Mouse (Mus musculus) CD4-positive, CD25-positive, alpha-beta regulatory T cell, adult 4 months (primary cell): ENCODE results near the gene Rsph9. TPM values are rescaled to one million over a fixed set of nuclear protein-coding genes. Genes with fewer than 3 reads are reported as not detected.

Experiments
- ATAC-seq: one replicate; pipeline ENCODE4 v1.8.0; 2017
- polyA plus RNA-seq, 2 experiments: library from polyadenylated mRNA; unstranded; fragments of 100-300 nt; shearing (Covaris generic); gene quantifications; one replicate each; pipeline ENCODE4 v1.2.1; 2017

Rsph9 gene
- polyA plus RNA-seq, 2 experiments from 2014 or later, result 2.1 to 2.7 TPM

DNA sequence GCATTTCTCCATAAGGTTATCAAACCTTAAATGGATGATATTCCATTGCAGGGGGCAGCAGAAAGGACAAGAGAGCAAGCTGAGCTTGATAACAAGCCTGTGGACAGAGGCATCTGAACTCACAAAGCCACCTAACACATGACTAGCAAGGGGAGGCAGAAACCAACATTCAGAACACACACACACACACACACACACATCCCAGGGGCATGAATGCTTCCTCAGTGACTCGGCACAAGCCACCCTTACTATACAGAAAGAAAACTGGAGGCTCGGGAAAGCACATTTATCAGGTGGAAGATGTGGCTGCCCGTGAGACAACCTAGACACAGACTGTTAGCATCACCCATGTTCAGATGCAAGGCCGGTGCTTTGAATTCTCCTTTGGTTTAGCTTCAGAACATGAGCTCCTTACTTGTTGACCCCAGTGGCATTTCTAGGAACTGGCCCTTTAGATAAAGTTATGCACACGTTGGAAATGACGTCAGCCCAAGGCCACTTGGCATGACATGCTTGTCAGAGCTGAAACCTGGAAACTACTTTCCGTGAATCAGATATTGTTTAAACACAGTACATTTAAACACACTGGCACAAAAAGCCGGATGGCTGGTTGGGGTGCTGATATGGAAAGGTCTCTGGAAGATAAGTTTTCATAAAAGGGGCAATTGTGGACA lies 5.3 kb downstream of the Rsph9 start:
- no peak for ATAC-seq

DNA sequence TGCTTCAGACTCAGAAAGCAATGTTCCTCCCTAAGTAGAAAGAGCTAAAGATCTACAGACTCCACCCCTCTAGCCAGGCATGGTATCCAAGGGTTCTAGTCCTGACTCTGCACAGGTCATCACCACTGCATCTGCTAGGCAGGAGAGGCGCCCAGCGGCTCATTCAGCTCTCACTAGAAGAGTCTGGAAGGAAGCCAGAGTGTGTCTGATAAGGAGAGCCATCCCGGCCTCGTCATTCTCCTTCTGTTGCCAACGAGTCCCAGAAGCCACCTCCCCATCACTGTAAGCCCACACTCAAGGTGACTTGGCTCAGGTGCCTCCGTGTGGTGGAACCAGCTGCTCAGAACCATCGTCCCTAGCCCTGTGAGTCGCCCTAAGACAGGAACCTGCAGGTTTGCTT lies 11.2 kb downstream of the Rsph9 start:
- ATAC-seq, result no peak

DNA sequence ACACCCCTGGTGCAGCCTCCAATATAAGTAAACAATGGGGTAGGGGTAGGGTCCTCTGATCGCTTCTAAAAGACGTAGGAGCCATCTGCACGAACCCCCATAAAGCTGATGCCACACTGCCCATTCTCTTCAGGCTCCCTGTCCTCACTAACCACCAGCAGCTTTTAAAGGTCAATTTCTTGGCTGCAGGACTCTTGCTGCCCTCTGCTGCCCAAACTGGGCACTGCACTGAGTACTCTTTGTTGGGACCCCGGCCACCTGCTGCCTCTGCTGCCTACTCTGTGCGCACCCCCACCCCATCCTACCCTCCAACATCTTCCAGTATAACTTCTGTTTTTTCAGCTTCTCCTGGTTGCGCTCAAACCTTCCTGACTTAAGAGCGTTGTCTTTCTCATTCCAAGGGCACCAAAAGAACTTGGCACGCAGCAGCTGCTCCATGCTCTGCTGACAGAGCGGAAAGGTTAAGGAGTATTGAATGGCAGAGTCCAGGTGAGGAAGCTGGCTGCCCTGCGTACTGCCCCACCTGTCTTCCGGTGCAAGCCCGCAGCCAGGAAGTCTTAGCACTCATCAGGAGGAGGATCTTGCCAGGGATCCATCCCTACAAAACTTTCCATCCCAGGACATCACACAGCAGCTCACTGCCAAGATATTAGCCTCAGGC lies 11.8 kb downstream of the Rsph9 start:
- ATAC-seq, result peak; percentile 71

DNA sequence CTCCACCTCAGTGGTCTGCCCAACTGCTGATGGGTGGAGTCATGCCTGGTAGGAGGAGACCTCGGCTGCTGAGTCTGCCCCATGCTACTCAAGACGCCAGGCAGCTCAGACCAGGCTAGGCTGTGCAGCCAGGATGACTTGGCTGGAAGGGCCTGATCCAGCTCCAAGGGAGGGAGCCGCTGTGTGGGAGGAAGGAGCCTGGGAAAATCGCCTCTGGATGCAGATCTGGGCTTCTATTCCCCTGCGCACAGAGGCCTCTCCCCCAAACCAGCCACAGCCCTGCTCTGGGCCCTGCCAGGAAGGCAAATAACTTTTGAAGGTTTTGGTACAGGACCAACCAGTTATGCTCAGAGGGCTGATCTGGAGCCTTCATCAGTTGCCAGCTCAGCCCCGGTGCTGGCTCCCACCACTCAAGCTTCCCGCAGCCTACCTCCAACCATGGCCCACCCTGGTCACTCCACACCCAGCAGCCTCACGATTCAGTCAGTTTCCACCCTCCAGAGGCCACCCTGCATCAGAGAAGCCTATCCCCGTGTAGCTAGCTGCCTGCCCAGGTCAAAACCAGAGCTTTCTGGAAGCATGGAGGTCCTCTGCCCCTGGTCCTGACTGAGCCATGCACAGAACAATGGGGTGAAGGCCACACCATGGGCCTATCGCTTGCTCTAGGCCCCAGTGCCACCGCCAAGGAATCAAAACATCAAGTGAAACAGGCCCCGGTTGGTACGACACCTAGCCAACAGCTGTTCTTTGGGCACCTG lies 14.1 kb downstream of the Rsph9 start:
- ATAC-seq, result no peak

DNA sequence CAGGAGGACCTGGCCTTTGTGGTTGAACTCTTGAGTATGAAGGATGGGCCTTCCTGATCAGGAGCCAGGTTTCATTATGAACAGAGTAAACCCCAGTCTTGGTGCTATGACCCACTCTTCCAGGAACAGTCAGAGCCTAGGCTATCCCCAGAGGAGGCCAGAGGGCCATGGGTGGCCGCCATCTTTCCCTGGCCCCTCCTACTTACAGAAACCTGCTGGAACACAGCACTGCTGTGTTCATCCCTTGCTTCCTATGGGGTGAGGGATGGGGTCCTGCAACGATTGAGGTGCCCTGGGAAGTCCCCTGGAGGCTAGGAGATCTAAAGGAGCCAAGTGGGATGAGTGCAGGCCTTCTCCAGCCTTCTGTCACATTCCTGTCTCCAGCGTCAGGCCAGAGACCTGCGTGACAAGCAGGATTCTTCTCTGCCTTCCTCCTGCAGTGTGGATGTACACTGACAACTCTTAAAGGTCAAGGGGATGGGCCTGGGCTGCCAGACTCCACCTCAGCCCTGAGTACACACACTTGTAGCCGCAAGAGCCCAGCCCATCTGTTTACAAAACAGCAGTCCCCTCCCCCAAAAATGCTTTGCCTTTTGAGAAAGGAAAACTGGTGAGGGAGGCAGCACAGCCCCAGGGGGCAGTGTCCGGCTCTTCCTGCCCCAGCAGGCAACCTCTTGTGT lies 16.1 kb downstream of the Rsph9 start:
- ATAC-seq, result no peak

DNA sequence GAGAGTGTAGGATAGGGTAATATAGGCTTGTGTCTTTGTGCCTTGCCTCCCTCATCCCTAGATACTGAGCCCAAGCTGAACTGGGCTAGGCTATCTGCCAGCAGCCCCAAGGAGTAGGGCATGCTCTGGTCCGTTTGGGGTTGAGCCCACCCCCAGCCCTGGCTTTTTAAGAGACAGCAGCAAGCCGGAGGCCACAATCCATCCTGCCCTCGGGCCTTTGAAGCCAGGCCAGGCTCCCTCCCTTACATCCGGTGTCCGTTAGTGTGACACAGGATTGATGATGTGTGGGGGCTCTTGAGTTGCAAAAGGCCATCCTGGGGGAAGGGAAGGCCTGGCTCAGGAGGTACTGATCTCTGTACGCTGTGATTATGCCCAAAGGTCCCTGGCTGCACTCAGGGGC lies 17.4 kb downstream of the Rsph9 start:
- no peak for ATAC-seq

DNA sequence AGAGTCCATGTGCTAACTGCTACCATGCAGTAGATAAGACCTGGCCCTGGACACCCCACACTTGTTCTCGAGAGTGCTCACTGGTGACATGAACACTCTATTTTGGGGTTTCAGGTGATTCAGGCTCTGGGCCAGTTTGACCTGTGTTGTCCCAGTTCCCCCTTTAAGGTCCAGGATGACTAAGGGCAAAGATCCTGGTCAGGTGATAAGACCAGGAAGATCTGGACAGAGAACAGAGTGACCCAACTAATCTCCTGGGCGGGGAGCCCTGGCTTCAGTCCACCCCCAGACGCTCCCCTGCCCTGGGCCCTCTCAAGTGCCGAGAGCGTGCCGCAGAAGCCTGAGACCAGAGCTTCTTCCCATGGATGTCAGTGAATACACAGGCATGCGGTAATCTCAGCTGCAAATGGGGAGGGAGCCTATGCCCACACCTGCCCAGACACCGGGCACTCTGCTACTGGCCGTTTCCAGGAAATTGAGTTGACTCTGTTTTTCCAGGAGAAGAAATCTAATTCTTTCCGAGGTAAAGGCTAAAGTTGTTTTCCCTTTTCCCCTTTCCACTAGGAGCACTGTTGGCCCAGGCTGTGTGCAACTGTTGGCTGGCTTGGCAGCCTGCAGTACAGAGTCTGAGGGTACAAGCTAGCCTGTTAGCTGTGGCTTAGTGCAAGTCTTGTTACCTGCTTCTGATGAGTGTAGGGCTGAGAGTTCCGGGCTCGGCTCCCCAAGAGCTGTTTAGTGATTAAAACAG lies 19.9 kb downstream of the Rsph9 start:
- ATAC-seq, result no peak

DNA sequence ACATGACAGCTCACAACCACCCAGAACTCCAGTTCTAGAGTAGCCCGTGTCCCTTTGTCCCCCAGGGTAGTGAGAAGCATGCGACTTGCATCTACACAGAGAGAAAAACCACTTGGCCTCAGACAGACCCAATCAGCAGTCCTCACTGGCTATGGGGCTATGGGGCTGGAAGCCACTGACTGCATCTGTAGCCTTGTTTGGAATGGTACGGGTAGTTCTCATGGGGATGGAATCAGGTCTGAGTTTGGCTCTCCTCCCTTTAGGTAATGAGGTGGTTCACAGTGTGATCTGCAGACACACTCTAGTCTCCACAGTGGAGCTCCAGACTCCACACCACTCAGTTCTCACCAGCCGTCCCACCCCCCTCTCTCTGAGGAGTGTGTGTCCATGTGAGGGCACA lies 20.7 kb downstream of the Rsph9 start:
- no peak for ATAC-seq

DNA sequence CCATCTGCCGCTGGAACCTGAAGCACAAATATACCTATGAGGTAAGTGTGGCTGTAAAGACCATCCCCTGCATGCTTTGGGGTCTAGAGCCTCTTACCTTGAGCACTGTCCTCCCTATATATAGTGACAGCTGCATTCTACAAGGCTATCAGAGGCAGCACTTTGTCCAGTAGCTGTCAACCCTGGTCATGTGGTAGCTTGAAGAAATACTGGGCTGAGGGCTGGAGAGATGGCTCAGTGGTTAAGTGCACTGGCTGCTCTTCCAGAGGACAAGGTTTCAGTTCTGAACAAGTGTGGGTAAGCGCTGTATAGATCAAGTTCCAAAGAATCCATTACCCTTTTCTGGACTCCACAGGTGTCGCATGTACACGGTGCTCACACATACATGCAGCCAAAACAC lies 21.2 kb downstream of the Rsph9 start:
- no peak for ATAC-seq

DNA sequence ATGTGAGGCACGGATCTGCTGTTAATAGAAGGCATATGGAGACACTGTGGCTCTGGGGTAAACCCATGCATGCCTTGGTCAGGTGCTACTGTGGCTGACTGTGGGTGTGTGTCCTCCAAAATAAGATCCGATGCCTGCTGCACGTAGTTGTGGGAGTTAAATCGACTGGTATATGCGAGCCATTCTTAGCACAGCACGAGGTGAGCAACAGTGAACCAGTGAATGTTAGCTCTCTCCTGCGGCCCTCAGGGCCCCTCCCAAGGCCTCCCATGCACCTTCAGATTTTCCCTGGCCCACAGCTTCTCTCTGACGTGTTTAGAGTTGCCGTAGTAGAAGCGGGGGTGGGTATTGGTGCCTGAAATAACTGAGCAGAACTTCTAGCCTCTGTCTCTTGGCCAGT lies 24.4 kb downstream of the Rsph9 start:
- ATAC-seq, result no peak

DNA sequence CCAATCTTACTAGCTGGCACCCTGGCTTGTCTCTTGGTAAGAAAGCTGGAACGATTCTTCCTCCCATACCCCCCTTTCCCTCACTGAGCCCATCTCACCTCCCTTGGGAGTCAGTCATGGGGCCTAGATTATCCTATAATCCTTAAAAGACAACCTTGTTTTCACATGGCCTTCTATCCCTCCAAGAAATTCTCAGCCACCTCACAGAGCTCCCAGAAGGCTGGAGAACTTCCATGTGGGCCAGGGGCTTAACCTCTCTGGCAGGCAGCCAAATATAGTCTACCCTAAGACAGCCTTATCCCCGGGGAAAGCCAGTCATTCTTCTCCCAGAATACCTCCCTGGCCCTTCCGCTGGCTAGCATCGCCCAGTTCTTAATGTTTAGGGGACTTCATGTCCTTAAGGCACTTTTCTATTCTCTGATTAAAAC lies 25.6 kb downstream of the Rsph9 start:
- ATAC-seq, result no peak

DNA sequence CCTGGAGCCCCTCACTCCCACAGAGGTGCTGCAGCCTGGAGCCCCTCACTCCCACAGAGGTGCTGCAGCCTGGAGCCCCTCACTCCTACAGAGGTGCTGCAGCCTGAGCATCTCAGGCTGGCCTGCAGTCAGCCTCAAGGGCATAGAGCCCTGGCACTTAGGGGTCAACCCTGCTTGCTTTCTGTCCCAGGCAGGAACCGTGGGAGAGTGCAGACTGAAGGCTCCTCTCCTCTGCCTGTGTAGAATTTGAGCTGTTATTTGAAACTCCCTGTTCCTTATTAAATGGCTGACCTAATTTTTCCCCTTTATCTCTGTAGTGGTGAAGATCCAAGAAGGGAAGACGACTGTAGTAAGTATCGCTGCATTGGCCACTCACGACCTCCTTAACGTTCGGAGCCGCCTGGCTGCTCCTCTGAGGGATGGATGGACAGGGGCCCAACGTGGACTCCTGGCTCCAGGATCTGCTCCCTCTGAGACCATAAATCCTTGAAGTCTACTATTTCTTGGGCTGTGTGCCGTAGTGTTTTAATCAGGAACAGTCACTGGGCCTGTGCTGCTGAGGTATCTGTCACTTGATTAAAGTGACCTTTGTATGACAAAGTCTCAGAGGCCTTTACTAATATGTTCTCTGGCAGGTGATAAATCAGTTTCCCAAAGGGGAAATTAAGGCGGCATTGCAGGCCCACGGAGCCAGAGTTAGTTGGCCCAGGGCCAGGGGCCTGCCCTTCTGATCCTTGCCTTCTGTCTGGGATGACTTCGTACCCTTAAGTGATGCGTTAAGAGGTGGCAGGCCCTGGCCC lies 26.2 kb downstream of the Rsph9 start:
- no peak for ATAC-seq

DNA sequence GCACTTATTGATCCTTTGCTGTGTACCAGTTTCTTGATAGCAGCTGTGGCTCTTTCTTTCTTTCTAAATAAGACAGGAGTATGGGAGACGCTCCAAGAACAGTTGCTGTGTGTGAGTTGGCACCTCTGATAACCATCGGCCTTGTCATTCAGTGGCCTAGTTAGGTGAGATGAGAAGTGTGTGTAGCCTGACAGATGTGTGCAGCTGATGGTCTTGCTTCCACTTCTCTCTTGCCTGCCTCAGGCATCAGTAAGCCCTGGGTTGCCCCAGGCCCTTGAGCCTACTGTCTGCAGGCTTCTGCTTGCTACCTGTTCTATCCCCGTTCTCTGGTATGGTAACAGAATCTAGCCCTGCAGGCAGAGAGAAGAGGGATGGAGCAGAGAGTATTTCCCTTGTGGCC lies 27.1 kb downstream of the Rsph9 start:
- no peak for ATAC-seq

DNA sequence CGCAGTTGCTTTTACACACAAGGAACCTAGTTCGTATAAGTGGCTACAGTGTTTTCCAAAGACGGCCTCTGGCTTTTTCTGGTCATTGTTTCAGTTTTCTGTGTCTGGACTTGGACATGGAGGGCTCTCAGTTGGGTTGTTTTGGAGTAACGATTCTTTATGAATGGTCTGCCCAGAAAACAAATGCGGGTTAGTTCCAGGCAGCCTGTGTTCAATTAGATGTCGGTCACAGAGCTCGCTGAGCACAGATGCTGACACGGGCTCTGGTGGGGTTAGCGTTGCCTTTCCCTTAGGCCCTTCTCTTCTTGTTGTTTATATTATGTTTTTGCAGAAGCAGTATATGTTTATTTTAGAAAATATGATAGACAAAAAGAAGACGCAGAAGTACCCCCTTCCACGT lies 27.9 kb downstream of the Rsph9 start:
- ATAC-seq, result no peak

DNA sequence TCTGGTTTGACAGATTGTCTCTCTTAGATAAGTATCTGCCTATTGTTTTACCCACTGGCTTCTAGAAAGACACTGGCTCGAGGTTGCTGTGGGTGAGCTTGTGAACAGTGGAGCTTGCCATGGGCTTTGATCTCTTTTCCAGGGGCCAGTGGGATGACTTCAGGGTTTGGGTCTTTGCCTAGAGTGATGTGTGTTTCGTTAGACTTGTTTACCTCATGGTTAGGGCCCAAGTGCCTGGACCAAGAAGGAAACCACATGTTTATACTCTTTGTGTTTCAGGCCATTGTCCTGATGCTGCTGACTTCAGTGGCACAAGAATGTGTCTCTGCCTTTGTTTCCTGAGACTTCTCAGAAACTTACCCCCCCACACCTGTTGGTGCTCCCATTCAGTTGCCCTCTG lies 28.5 kb downstream of the Rsph9 start:
- no peak for ATAC-seq

DNA sequence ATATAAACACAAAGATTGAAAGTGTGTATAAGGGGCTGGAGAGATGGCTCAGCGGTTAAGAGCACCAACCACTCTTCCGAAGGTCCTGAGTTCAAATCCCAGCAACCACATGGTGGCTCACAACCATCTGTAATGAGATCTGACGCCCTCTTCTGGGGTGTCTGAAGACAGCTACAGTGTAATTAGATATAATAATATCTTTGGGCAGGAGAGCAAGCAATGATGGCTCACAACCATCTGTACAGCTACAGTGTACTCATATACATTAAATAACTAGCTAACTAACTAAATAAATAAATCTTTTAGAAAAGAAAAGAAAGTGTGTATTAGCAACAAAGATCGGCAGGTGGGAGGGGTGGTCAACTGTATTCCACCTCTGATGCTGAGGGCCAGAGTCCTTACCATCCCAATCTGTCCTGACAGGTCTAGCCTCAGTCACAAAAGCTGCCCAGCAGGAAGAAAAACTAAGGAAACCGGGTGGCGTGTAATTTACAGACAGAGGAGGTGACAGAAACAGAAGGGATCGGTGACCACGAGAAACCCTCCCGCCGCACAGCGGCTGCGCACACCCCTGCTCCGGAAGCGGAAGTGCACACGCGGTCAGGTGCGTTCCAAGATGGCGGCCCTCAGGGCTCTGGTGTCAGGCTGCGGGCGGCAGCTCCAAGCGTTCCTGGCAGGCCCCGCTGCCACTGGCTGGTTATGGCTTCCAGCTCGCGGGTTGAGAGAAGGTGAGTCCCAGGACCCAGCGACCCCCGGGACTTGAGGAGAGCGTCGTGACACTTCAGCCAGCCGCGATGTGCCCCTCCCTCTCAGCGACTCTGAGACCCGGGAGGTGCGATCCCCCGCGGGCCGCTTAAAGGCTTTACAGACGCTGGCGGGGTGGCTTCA lies 33.4 kb downstream of the Rsph9 start, which contains the start of gene Mrps18a:
Gene Mrps18a (plus strand): TSS at position 585 of the 888 bp plus-strand sequence.
- ATAC-seq, result peak; percentile 100

DNA sequence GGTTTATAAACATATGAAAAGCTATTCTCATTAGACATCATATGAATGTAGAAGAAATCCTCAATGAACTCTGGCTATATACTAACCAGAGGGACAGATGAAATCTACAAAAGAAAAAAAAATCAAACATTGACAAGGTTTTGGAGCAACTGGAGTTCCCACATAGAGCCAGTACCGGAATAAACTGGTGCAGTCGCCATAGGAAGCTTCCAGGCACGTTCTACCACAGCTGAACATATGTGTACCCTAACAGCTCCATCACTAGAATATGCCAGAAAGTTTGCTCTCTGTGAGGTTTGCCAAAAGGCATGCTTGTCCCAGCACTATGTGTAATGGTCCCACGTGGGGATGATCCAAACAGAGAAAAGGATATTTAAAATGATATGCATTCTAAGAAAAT lies 35.7 kb downstream of the Rsph9 start:
- ATAC-seq, result no peak

DNA sequence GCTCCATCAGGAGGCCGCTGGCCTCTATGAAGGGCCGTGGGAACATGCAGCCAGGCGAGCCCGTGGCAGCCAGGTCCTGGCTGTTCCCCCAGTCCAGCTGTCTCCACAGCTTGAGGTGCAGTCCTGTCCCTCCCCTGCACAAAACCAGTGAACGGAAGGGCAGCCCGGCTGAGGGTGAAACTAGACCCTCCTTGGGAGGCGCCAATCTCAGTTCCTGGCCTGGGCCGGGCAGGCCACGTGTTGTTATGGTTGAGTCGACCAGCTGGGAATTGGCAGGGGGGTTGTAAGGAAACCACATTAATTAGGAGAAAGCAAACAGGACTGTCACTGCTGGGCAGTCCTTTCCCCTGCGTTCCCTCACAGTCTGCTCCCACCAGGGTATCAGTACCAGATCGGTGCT lies 39.5 kb downstream of the Rsph9 start:
- no peak for ATAC-seq

DNA sequence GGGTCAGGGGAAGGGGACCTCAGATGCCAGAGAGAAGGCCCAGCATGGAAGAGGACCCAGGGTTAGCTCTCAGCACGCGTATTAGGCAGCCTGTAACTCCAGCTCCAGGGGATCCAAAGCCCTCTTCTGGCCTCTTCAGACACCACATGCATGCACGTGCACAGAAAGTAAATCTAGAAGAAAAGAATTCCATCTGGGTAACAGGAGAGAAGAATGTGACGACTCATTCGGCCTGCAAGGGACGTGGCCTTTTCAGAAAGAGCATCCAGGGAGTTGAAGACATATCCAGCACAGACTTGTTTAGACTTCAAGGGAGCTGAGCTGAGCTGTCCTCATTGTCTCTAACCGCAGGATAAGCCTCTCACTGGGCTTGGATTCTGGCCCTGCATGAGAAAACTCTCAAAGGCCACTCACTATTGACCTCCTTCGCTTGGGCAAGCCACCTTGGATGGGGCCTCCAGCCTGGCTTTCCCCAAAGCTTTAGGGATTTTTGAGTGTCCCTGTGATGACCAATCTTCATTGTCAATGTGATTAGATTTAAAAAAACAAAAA lies 41.3 kb downstream of the Rsph9 start:
- ATAC-seq, result no peak

DNA sequence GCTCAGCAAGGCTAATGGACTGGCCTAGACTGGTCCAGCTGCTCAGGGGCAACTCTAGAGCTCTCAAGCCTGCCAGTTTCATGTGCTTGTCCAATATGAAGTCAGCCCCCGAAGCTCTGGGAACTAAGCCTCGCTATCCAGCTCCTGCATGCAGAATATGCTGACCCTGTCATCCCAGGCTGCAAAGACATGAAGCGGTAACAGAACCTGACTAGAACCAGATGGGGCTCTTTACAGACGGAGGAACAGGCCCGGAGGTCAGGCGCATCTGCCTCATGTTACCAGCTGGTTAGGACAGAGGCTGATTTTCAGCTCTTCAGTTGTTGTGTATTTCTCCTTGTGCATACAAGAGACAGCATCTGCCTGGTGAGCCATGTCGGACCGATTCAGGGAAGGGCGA lies 42.1 kb downstream of the Rsph9 start:
- ATAC-seq, result no peak
